Mouse (Mus musculus): ENCODE data around the gene Wbp2. TPM values are rescaled to one million over a fixed set of nuclear protein-coding genes. Genes with fewer than 3 reads are reported as not detected.

Gene Wbp2
- total RNA-seq, 1 experiment from 2014 or later = 121 TPM

- DNase-seq = no peak
Measured at GRCm38 (mm10) chr11:116061641-116062415, 25.0 kb downstream of the Wbp2 start.

- no peak for DNase-seq
Measured at GRCm38 (mm10) chr11:116060596-116060995, 26.2 kb downstream of the Wbp2 start.

- no peak for DNase-seq
Measured at GRCm38 (mm10) chr11:116059691-116060025, 27.1 kb downstream of the Wbp2 start.

- DNase-seq = no peak
Measured at GRCm38 (mm10) chr11:116058868-116059690, 27.7 kb downstream of the Wbp2 start.

- DNase-seq = no peak
Measured at GRCm38 (mm10) chr11:116058022-116058614, 28.7 kb downstream of the Wbp2 start.

- DNase-seq = no peak
Measured at GRCm38 (mm10) chr11:116057237-116057881, 29.4 kb downstream of the Wbp2 start.

- DNase-seq = no peak
Measured at GRCm38 (mm10) chr11:116055873-116056272, 30.9 kb downstream of the Wbp2 start.

- no peak for DNase-seq
Measured at GRCm38 (mm10) chr11:116053510-116054229, 33.1 kb downstream of the Wbp2 start.

GRCm38 (mm10) chr11:116050196-116050595 lies 36.6 kb downstream of the Wbp2 start:
- DNase-seq = no peak

- no peak for DNase-seq
Measured at GRCm38 (mm10) chr11:116049610-116050009, 37.2 kb downstream of the Wbp2 start.

- DNase-seq = no peak
Measured at GRCm38 (mm10) chr11:116045173-116045572, 41.6 kb downstream of the Wbp2 start.

- DNase-seq = no peak
Measured at GRCm38 (mm10) chr11:116043286-116043685, 43.5 kb downstream of the Wbp2 start.

- DNase-seq = no peak
Measured at GRCm38 (mm10) chr11:116042372-116043138, 44.2 kb downstream of the Wbp2 start.

- DNase-seq = no peak
Measured at GRCm38 (mm10) chr11:116041833-116042232, 45.0 kb downstream of the Wbp2 start.

- no peak for DNase-seq
Measured at GRCm38 (mm10) chr11:116040593-116040992, 46.2 kb downstream of the Wbp2 start.

GRCm38 (mm10) chr11:116037826-116038225 lies 49.0 kb downstream of the Wbp2 start:
- no peak for DNase-seq

GRCm38 (mm10) chr11:116036671-116037070 lies 50.1 kb downstream of the Wbp2 start:
- DNase-seq = no peak

- DNase-seq = no peak
Measured at GRCm38 (mm10) chr11:116034584-116034983, 52.2 kb downstream of the Wbp2 start.

GRCm38 (mm10) chr11:116030898-116031845 lies 55.6 kb downstream of the Wbp2 start:
- DNase-seq = peak; percentile 51

Data from adrenal gland, postnatal 14 days (tissue).